Mouse (Mus musculus) R1 (cell line): ENCODE data around the gene Jmjd4.

ENCODE experiments used
- DNase-seq: peaks from one replicate; pipeline ENCODE4 v3.0.0-alpha.2; 2018; ENCODE audit warnings: low read depth, low spot score

The Jmjd4 gene

GRCm38 (mm10) chr11:59449741-59450229, at the start of gene Jmjd4:
Gene Jmjd4 (plus strand): TSS chr11:59450045.
- DNase-seq: peak; percentile 94

GRCm38 (mm10) chr11:59400876-59401275, 49.0 kb upstream of the Jmjd4 start:
- no peak for DNase-seq

- DNase-seq: no peak
These were observed 44.1 kb upstream of the Jmjd4 start for GRCm38 (mm10) chr11:59405761-59406160.

GRCm38 (mm10) chr11:59410851-59411250, 39.0 kb upstream of the Jmjd4 start:
- no peak for DNase-seq

GRCm38 (mm10) chr11:59412058-59412457, 37.8 kb upstream of the Jmjd4 start:
- no peak for DNase-seq

GRCm38 (mm10) chr11:59412999-59413863, 36.6 kb upstream of the Jmjd4 start:
- DNase-seq: no peak

GRCm38 (mm10) chr11:59418708-59419107, 31.1 kb upstream of the Jmjd4 start:
- DNase-seq: no peak

- DNase-seq: no peak
These were observed 28.4 kb upstream of the Jmjd4 start for GRCm38 (mm10) chr11:59421436-59421835.

- no peak for DNase-seq
These were observed 27.9 kb upstream of the Jmjd4 start for GRCm38 (mm10) chr11:59421967-59422366.

GRCm38 (mm10) chr11:59423010-59423588, 26.7 kb upstream of the Jmjd4 start:
- no peak for DNase-seq

GRCm38 (mm10) chr11:59425671-59426101, 24.2 kb upstream of the Jmjd4 start:
- peak; percentile 54 for DNase-seq

GRCm38 (mm10) chr11:59428057-59428660, 21.7 kb upstream of the Jmjd4 start:
- no peak for DNase-seq

GRCm38 (mm10) chr11:59429959-59430358, 19.9 kb upstream of the Jmjd4 start:
- no peak for DNase-seq

GRCm38 (mm10) chr11:59432261-59432660, 17.6 kb upstream of the Jmjd4 start:
- no peak for DNase-seq

GRCm38 (mm10) chr11:59437954-59438353, 11.9 kb upstream of the Jmjd4 start:
- DNase-seq: no peak

- peak; percentile 69 for DNase-seq
These were observed 6.7 kb upstream of the Jmjd4 start for GRCm38 (mm10) chr11:59443102-59443501.

- no peak for DNase-seq
These were observed 456 bp downstream of the Jmjd4 start for GRCm38 (mm10) chr11:59450230-59450771.

GRCm38 (mm10) chr11:59451086-59451485, 1.2 kb downstream of the Jmjd4 start, which contains the start of gene Snap47:
Gene Snap47 (minus strand): TSS chr11:59451186.
- DNase-seq: no peak

- DNase-seq: no peak
These were observed 6.5 kb downstream of the Jmjd4 start for GRCm38 (mm10) chr11:59456346-59456745.

- no peak for DNase-seq
These were observed 7.0 kb downstream of the Jmjd4 start for GRCm38 (mm10) chr11:59456891-59457290.

- DNase-seq: peak; percentile 98
These were observed 9.1 kb downstream of the Jmjd4 start for GRCm38 (mm10) chr11:59458973-59459372.

- DNase-seq: no peak
These were observed 10.6 kb downstream of the Jmjd4 start for GRCm38 (mm10) chr11:59460459-59460858.
